Mouse (Mus musculus) c-Kit-negative CD71-positive TER-119-positive erythroid progenitor cells, embryonic 14.5 days (primary cell): ENCODE measurements around the gene Bicdl2.

ENCODE experiments used
- DNase-seq: peaks from one replicate; pipeline ENCODE4 v3.0.0-alpha.2; 2013; ENCODE audit warnings: low read depth, low spot score

The Bicdl2 gene

GRCm38 (mm10) chr17:23674271-23674952 lies 14.1 kb downstream of the Bicdl2 start:
- DNase-seq = no peak

DNA sequence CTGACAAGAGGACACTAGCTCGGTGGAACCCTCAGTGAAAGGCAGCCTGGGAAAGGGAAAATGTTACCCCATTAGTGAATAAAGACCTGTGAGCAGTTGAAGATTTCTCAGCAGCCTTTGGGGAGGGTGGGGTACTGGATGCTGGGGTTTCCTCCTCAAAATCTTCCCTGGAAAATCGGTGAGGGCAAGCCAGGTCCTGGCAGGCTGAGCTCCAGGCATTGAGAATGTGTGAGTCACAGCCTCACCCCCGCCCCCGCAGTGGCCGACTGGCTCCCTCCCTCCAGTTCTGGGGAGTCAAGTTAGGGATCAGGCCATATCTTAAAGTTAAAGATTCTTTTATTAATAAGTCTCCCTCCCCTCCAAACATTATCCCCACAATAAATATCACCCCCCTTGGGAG lies 14.8 kb downstream of the Bicdl2 start:
- DNase-seq = no peak

DNA sequence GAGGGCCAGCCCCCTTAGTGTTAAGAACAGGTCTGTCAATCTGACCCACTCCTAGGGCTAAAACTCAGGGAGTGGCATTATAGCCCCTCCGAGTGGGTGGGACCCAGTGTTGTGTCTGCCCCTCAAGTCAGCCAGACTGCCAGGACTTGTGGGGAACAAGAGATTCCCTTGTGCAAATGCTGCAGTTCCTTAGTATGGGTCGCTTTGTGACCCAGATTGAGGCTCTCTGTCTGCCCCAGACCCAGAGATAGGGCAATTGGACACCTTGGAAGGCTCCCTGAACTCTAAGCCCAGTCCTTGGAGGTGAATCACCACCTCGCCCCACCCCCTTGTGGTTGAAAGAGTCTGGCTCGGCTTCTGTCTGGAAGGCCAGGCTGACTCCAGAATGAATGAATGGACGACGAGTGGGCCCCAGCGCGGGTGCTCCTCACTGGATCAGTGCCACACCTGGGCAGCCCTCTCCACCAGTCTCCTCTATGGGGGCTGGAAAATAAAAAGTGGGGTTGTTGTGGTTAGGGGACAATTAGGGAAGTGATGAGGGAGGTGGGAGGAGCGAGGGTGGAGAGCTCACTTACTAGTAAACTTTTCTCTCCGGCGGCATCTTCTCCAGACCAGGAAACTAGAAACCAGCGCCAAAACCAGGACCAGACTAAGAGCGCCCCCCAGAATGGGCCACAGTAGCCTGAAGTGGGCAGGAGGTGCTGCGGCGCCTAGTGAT lies 15.4 kb downstream of the Bicdl2 start:
- no peak for DNase-seq

- no peak for DNase-seq
Measured at GRCm38 (mm10) chr17:23676473-23677031, 16.2 kb downstream of the Bicdl2 start.

DNA sequence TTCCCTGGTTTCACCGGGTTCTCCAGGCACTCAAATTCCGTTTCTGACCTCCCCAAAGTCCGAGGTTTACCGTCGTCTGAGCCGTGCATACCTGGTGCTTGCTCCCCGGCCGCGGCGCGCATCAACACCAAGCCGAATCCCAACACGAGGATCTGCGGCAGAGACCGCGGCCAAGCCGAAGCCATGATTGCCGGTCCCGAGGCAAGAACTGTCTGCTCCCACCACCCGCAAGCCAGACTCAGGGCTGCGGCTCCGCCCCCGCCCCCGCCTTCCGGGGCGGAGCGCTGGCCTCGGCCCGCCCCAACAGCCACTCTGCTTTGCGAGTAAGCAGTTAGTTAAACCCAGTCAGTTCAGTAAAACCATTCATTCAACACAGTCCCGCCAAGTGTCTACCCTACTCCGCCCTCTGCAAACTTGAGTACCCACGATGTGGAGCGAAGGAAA lies 17.0 kb downstream of the Bicdl2 start, which contains the start of gene Tnfrsf12a:
Gene Tnfrsf12a, minus strand, starts transcription at position 233 of the 444 bp plus-strand sequence.
- DNase-seq = peak; percentile 28

- no peak for DNase-seq
Measured at GRCm38 (mm10) chr17:23679127-23679835, 19.0 kb downstream of the Bicdl2 start, which contains the start of gene Cldn6. Gene Cldn6 (plus strand): TSS chr17:23679249.

DNA sequence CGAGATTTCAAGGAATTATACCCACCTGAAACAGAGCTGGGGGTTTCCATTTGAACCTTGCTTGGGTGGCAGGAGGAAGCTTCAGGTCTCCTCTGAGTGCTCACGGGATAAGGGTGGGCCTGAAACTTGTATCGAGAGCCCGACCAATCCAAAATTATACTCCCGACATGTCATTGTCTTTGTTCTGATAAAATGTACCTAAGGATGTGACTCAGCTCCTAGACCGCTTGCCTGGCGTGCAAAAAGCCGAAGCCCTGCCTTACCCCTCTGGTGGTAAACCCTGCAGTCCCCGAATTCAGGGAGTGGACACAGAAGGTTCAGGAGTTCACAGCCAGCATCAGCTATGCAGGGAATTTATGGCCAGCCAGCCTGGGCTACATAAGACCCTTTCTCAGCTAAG lies 20.0 kb downstream of the Bicdl2 start:
- DNase-seq = no peak

DNA sequence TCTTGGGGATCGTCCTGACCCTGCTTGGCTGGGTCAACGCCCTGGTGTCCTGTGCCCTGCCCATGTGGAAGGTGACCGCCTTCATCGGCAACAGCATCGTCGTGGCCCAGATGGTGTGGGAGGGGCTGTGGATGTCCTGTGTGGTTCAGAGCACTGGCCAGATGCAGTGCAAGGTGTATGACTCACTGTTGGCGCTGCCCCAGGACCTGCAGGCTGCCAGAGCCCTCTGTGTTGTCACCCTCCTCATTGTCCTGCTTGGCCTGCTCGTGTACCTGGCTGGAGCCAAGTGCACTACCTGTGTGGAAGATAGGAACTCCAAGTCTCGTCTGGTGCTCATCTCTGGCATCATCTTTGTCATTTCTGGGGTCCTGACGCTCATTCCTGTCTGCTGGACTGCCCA lies 20.8 kb downstream of the Bicdl2 start:
- DNase-seq = no peak

DNA sequence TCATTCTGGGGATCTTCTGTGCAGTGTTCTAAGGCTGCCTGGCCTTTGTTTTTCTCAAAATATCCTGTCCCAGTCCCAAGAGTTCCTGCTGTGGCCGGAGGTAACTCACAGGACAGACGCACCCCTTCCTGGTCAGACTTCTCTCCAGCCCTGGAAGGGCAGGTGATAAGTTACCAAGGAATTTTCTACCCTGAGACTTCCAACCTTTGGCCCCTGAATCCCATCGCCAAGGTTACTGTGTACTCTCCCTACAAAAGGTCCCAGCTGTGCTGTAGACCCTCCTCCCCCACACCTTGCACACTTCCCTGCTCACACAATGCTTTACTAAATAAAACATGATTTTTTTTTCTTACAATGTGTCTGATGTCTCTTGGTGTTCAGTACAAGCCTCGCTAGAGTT lies 21.8 kb downstream of the Bicdl2 start:
- no peak for DNase-seq

DNA sequence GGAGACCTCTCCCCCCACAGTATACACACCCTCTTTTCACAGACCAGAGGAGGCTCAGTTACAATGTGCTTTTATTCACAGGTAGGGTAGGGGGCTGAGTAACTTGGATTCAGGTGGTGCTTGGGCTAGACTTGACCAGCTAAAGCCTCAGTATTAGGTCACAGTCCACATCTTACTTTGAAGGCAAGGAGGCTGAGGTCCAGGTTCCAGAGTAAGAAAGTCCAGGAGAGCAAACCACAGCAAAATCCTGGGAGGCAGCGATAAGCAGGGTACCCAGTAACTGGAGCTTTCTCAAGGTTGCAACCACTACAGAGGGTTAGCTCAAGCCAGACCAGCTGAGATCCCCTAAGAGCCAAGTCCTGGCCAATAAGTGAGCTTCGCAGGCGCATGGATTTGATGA lies 22.2 kb downstream of the Bicdl2 start:
- DNase-seq = no peak

DNA sequence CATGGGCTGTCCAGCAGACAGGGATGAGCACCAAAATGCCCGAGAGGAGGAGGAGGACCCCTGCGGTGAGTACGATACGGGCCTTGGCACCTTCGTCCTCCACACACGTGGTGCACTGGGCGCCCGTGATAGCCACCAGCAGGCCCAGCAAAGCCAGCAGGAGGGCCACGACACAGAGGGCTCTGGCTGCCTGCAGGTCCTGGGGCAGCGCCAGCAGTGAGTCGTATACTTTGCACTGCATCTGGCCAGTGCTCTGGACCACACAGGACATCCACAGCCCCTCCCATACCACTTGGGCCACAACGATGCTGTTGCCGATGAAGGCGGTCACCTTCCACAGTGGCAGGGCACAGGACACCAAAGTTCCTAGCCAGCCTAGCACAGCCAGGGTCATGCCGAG lies 22.9 kb downstream of the Bicdl2 start:
- no peak for DNase-seq

GRCm38 (mm10) chr17:23683856-23684672 lies 23.8 kb downstream of the Bicdl2 start, which contains the start of gene Cldn9:
Gene Cldn9 (minus strand): TSS chr17:23684026.
- DNase-seq = no peak

DNA sequence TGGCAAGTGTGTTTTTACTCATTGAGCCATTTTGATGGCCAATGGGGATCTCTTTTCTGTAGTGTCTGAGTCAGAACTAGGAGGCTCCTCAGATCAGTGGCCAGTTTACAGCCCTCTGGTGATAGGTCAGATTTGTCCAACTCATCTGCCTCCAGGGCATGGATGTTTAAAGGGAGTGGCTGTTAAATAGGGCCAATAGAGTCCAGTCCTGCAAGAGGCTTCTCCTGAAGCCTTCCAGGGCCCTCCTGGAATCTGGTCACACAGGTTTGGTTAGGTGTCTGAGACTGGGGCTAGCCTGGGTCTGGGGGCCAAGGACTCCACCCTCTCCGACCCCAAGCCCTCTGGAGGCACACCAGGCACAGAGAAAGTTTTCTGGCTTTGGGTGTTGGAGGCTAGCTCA lies 34.2 kb downstream of the Bicdl2 start:
- DNase-seq = no peak

DNA sequence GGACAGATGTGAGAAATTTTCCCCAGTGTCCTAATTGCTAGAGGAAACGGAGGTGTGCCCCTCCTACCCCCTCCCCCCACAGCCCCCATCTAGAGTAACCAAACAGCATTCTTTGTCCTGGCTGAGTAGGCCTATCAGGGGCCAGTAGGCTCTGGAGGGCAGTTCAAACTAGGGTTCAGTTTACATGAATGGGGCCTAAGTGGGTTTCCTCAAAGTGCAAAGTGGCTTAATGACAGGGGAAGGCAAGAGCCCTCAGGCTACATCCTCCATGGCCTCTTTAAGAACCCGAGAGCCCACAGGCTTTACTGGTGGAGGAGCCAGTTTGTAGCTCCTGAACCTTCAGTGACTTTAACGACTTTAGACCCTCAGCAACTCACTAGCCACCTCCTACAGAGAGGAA lies 35.5 kb downstream of the Bicdl2 start:
- no peak for DNase-seq

DNA sequence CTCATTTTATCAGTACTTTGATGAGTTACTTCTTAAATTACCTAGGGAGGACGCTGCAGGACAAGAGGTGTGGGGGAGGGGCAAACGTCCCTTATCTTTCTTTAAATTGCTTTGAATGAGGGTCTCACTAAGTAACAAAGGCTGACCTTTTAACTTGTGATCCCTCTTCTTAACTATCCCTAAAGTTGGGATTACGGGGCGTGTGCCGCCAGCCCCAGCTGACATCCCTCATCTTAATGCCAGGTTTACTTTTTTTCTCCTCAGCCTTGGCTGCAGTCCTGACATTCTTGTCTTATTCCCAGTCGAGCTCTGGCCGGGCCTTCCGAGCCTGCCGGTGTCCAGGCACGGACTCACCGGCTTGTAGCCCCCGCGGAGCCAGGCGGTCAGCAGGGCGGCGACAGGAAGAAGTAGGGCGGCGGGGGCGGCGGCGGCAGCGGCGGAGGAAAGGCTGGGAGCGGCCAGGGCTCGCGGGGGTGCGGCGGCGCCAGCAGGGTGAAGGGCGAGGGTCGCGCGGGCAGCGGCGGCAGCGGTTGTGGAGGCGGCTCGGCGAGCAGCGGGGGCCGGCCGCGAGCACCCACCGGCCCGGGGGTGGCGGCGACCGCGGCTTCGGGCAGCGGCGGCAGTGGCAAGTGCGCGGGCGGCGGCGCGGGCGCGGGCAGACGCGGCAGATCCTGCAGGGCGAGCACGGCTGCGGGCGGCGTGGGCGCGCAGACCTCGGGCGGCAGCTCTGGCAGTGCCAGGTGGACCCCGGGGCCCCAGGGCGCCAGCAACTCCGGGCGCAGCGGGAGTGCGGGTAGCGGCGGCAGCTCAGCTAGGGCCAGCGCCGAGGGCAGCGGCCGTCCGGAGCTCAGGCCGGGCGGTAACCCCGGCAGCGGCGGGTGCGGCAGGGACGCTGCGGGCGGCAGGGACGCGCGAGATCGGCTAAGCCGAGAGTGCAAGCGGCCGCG lies 39.1 kb downstream of the Bicdl2 start:
- DNase-seq = no peak

- no peak for DNase-seq
Measured at GRCm38 (mm10) chr17:23700079-23700478, 39.8 kb downstream of the Bicdl2 start.

DNA sequence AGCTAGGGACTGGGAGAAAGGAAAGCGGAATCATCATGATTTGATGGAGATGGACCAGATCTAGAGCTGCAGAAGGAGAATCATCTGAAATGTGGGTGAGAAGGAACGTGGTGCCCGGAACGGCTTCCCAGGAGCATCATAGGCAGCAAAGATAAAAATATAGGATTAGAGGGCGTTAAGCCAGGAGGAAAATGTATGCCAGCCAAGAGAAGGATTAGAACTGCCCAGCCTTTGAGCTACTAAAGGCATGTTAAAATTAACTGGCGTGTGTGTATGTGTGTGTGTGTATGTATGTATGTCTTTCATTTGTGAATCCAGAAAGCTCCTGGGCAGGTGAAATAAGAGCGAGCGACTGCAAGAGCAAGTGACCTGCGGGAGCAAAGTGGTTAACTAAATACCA lies 43.0 kb downstream of the Bicdl2 start:
- no peak for DNase-seq

DNA sequence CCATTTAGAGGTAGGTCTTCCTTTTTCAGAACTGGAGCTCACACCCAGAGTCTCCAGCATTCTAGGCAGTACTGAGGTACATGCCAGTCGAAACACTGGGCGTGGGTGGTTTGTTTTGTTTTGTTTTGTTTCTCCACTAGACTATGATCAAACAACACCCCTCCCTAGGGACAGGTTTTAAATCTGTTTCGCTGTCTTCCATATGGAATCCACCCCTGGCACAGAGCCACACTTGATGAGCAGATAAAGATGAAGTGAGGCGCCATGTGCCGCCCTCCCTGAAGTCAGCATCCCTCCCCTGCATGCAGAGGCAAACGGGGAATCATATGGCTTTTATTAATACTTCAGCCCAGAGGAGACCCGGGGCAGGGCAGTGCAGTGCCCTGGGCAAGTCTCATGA lies 44.4 kb downstream of the Bicdl2 start:
- DNase-seq = no peak

DNA sequence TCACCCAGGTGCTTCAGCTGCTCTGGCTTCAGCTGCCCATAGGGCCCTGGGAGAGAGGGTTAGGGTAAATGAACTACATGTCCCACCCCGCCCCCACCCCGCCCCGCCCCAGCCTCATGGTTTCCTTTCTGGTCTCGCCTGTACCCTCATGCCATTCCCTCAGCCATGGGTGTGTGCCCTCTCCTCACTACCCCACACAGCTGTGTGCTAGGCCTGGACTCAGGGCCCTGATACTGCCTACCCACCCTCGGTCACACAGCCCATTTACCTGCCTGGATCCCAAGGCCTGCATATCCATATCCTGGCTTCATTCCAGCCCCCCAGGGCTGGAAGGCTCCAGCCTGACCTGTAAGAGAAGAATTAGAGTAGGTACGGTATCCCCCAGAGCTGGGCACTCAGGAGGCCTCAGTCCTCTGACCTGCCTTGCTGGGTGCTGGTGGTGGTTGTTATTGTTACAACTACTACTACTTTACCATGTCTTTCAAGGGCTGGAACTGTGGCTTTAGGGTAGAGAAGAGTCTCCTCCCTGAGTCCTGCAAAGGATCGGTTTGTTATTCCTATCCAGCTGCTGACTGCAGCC lies 45.3 kb downstream of the Bicdl2 start:
- no peak for DNase-seq

DNA sequence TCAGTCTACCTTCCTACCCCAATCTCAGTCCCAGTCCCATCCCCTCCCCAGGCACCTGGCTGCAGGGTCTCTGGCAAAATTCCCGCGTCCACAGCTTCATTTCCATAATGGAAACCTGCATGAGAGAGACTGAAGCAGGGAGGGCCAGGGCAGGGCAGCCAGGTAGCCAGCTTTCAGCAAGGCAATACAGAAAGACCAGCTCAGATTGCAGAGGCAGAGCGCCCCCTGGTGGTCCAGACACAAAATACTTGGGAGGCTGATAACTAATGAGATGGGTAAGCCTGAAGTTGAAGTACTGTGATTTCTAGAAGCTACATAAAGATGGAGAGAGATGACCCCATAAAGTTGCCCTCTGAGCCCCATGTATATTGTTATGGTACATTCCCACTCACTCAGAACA lies 45.9 kb downstream of the Bicdl2 start:
- DNase-seq = peak; percentile 52
